In the genomic region with DNA sequence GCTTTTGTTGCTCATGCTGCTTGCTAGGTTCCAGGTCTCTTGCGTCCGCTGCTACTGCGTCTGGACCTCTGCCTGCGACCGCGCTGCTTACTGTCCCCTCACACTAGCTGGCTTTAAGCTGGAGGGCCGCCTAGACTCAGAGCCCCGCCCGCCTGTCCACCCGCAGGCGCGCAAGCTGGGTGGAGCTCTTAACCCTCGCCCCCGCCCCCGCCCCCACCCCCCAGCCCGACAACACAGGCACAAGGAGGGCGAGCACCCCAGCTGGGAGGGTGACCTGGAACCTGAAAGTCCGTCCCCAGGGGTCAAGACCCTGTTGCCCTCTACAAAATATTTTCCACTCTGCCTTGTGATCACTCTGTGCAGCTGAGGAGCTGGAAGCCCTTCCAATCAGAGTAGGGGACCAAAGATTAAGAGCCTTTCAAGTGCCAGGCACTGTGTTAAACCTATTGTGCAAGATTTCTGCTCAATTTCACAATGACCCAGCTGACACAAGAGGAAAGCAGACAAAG, we compare ENCODE assay signal across 8 mouse cellular contexts. TPM values are rescaled to one million over a fixed set of nuclear protein-coding genes. Genes with fewer than 3 reads are reported as not detected.
DNase-seq lines count a peak whose midpoint lies in the region; ATAC-seq lines count a peak whose summit lies in the region.

Gene Maob (minus strand): TSS at position 106 of the 509 bp plus-strand sequence.

- no peak for ATAC-seq in cerebellum, adult (ENCODE audit: insufficient number of reproducible peaks, low FRiP score, low TSS enrichment)
- peak; percentile 76; the same call in 1 of the 2 replicates for ATAC-seq in kidney, embryonic 15.5 days (replicated peaks; ENCODE audit: low FRiP score)
- ATAC-seq in liver, embryonic 12.5 days = peak; percentile 71
- ATAC-seq in neural tube, embryonic 12.5 days (ENCODE audit: low FRiP score, low read depth) = 0 out of 2 replicates have a peak, but pooled peaks have one; percentile 33

- no peaks in the 10 kb centered on the region for H3K4me1 ChIP-seq in kidney, embryonic 15.5 days
- no peaks in the 10 kb centered on the region for H3K4me1 ChIP-seq in liver, embryonic 12.5 days
- H3K4me1 ChIP-seq in neural tube, embryonic 12.5 days = no peaks in the 10 kb centered on the region

- DNase-seq in cerebellum, postnatal 10 days = peak; percentile 13 to 34
- peak; percentile 40 for DNase-seq in embryo, embryonic 9.5 days (ENCODE audit: extremely low spot score)
- peak; percentile 19 for DNase-seq in heart, adult 8-10 months (ENCODE audit: low spot score)
- DNase-seq in spleen, postnatal 4 days (ENCODE audit: low spot score in 2 of 2) = no peak

- no peak within 1 kb of the TSS for H3K9ac ChIP-seq in kidney, embryonic 15.5 days
- no peak within 1 kb of the TSS for H3K9ac ChIP-seq in liver, embryonic 12.5 days
- H3K9ac ChIP-seq in neural tube, embryonic 12.5 days = no peak within 1 kb of the TSS

- H3K9me3 ChIP-seq in kidney, embryonic 15.5 days (replicated peaks) = no peaks in the 10 kb centered on the region
- H3K9me3 ChIP-seq in liver, embryonic 12.5 days (replicated peaks) = no peaks in the 10 kb centered on the region
- no peaks in the 10 kb centered on the region for H3K9me3 ChIP-seq in neural tube, embryonic 12.5 days

- peak within 1 kb of the TSS; percentile 29 for H3K4me3 ChIP-seq in kidney, embryonic 15.5 days (replicated peaks)
- H3K4me3 ChIP-seq in liver, embryonic 12.5 days = peak within 1 kb of the TSS; percentile 27
- H3K4me3 ChIP-seq in neural tube, embryonic 12.5 days = peak within 1 kb of the TSS; percentile 21

- H3K27me3 ChIP-seq in kidney, embryonic 15.5 days = no peaks in the 10 kb centered on the region
- no peaks in the 10 kb centered on the region for H3K27me3 ChIP-seq in liver, embryonic 12.5 days (replicated peaks)
- no peaks in the 10 kb centered on the region for H3K27me3 ChIP-seq in neural tube, embryonic 12.5 days (replicated peaks)

- 18% methylated on average over 18 of the region's 18 CpGs for WGBS in kidney, embryonic 15.5 days
- 12% methylated on average over 18 of the region's 18 CpGs for WGBS in liver, embryonic 12.5 days (ENCODE audit: insufficient replicate concordance)
- WGBS in neural tube, embryonic 12.5 days = 15% methylated on average over 18 of the region's 18 CpGs

- H3K4me2 ChIP-seq in kidney, embryonic 15.5 days = peak within 1 kb of the TSS; percentile 52
- peak within 1 kb of the TSS; percentile 36 for H3K4me2 ChIP-seq in liver, embryonic 12.5 days
- peak within 1 kb of the TSS; percentile 54 for H3K4me2 ChIP-seq in neural tube, embryonic 12.5 days (replicated peaks)

- no peak within 1 kb of the TSS for H3K27ac ChIP-seq in kidney, embryonic 15.5 days
- H3K27ac ChIP-seq in liver, embryonic 12.5 days = no peak within 1 kb of the TSS; the same call in 1 of the 2 replicates
- no peak within 1 kb of the TSS for H3K27ac ChIP-seq in neural tube, embryonic 12.5 days

- H3K36me3 ChIP-seq in kidney, embryonic 15.5 days = no peaks in the 10 kb centered on the region
- no peaks in the 10 kb centered on the region for H3K36me3 ChIP-seq in liver, embryonic 12.5 days
- H3K36me3 ChIP-seq in neural tube, embryonic 12.5 days = no peaks in the 10 kb centered on the region

RNA-seq across cellular contexts. Expression of gene Maob, which starts in this region (rescaled TPM):
- 10 to 100 TPM; 39.5 to 63.2 (median 51.7) TPM for total RNA-seq in heart, adult 8-10 months (2022)
- 5.9 and 7.2 TPM in 2 replicates for polyA plus RNA-seq in kidney, embryonic 15.5 days (2015; fragmentation: Nextera tagmentation; extraction: Ambion mirVana)
- polyA plus RNA-seq in liver, embryonic 12.5 days (2016; fragmentation: Nextera tagmentation; extraction: Ambion mirVana) = 24.2 and 25.2 TPM in 2 replicates
- polyA plus RNA-seq in neural tube, embryonic 12.5 days (2016; fragmentation: Nextera tagmentation; extraction: Ambion mirVana) = 2.3 and 2.5 TPM in 2 replicates

Comparison
In these comparisons a context has a peak if more than half of its experiments do, and no peak if none do; other contexts are left out.
1. DNase-seq: peak in cerebellum, postnatal 10 days (2 of 2), embryo, embryonic 9.5 days (single experiment) and heart, adult 8-10 months (single experiment); none in spleen, postnatal 4 days (0 of 2).
2. Peak in every context shown above with its lines, with median percentiles within 50 percentile points of each other: H3K4me2 ChIP-seq and H3K4me3 ChIP-seq.